Mouse (Mus musculus) limb, embryonic 14.5 days (tissue): ENCODE results near the gene Epp13. TPM values are rescaled to one million over a fixed set of nuclear protein-coding genes. Genes with fewer than 3 reads are reported as not detected.
A peak's percentile ranks its signal among the peaks of the same experiment; 100 is the strongest.
"Not testable (repeated sequence)": the region's sequence is repeated elsewhere in the genome, so short reads cannot be mapped to it uniquely, and the experiment has no call there.

ENCODE experiments used
- ATAC-seq: fragments of 200-750 bp; cut with Nextera tagmentation; 2 replicates; pipeline ENCODE4 v1.8.0; 2017; ENCODE audit warnings: low read depth, moderate number of reproducible peaks, moderate TSS enrichment; ENCODE audit not compliant: low FRiP score
- DNase-seq: peaks from one replicate; pipeline ENCODE4 v3.0.0-alpha.2; 2015; ENCODE audit warnings: low spot score
- H3K27ac ChIP-seq: fragments of 300-500 bp; sonication (generic); replicated peaks from 2 replicates; pipeline ENCODE4 v1.5.1; 2014; ENCODE audit warnings: low read depth, mild to moderate bottlenecking, low read length, moderate library complexity, mixed read lengths
- H3K27me3 ChIP-seq: fragments of 300-500 bp; sonication (generic); 2 replicates; pipeline ENCODE4 v1.6.1; 2014; ENCODE audit warnings: low read length, mixed read lengths; ENCODE audit not compliant: control insufficient read depth, insufficient read depth
- H3K36me3 ChIP-seq: fragments of 300-500 bp; sonication (generic); 2 replicates; pipeline ENCODE4 v1.6.1; 2014; ENCODE audit warnings: mild to moderate bottlenecking, low read length, moderate library complexity, mixed read lengths; ENCODE audit not compliant: control insufficient read depth, insufficient read depth
- H3K4me1 ChIP-seq: fragments of 300-500 bp; sonication (generic); 2 replicates; pipeline ENCODE4 v1.6.1; 2014; ENCODE audit warnings: antibody characterized with exemption, low read length, mixed read lengths; ENCODE audit not compliant: control insufficient read depth, insufficient read depth
- H3K4me2 ChIP-seq: fragments of 300-500 bp; sonication (generic); replicated peaks from 2 replicates; pipeline ENCODE4 v1.6.1; 2014; ENCODE audit warnings: low read depth, mild to moderate bottlenecking, low read length, moderate library complexity; ENCODE audit not compliant: severe bottlenecking
- H3K4me3 ChIP-seq: fragments of 300-500 bp; sonication (generic); replicated peaks from 2 replicates; pipeline ENCODE4 v1.5.1; 2014; ENCODE audit warnings: low read length
- H3K9ac ChIP-seq: fragments of 300-500 bp; sonication (generic); 2 replicates; pipeline ENCODE4 v1.6.1; 2014; ENCODE audit warnings: mild to moderate bottlenecking, low read depth, low read length, moderate library complexity; ENCODE audit not compliant: severe bottlenecking
- H3K9me3 ChIP-seq: fragments of 300-500 bp; sonication (generic); 2 replicates; pipeline ENCODE4 v1.6.1; 2016; ENCODE audit warnings: low read length; ENCODE audit not compliant: control insufficient read depth
- POLR2A ChIP-seq: fragments of 200-500 bp; IDR thresholded peaks from 2 replicates; pipeline ENCODE4 v1.8.0; 2012; ENCODE audit warnings: inconsistent platforms, mild to moderate bottlenecking, moderate library complexity, borderline replicate concordance; ENCODE audit not compliant: insufficient read depth, insufficient read length; ENCODE audit errors: extremely low read depth
- WGBS: fragments of 180-500 bp; shearing (Covaris S2); extraction: QIAGEN DNeasy Blood & Tissue Kit; methylation state at CpG from one replicate; pipeline ENCODE4 v1.1.7; 2014; 5-methylcytosine and 5-hydroxymethylcytosine counted together
- polyA plus RNA-seq, 2 experiments: library from polyadenylated mRNA; depleted of rRNA in 1 of 2; stranded (reverse) in 1 of 2; unstranded in 1 of 2; fragments of >200 nt; fragmentation: Nextera tagmentation in 1 of 2; extraction: Ambion mirVana in 1 of 2; gene quantifications; 2 replicates each; pipeline versions ENCODE4 v1.2.1 to v1.2.3; 2012 to 2014

Epp13 gene
- polyA plus RNA-seq, 2 experiments: not detected

DNA sequence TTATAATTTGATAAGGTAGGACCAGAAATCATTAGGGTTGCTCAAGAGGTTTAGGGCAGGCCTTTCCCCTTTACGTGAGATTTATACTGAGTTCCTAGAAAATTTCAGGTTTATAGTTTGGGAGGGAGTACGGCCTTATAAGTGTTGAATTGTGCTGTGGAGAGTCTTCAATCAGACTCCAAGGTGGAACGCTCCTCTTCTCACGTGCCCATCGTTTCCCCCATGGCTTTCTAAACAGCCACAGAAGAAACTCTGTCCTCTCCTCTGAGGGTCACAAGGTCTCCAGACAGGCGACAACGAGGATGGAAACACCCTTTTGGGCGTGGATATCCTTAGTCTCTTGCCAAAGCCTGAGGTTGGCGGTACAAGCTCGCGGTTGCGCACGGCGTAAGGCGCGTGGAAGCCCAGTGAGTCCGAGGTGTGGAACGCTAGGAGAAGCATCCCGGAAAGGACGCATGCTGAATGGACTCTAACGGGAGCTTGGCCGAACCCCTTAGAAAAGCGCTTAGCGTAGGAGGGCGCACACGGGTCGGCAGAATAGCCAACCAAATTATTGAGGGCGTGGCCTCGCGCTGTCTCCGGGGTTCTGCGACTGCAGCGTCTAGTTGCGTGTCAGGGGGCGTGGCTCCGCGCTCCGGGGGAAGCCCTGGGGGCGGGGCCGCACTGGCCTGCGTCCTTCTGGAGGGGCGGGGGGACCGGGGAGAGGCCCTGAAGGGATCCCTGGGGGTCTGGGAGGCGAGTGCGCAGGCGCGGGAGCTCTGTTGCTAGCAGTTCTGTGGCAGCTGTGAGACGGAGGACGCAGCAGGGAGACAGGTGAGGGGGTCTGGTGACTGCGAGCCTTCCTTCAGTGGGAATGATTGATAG lies 33.6 kb downstream of the Epp13 start, which contains the start of gene Zfp667:
Gene Zfp667 (plus strand): TSS at position 738 of the 864 bp plus-strand sequence.
- Histone ChIP-seq H3K9ac (peak within 1 kb of the TSS; percentile 60), H3K27me3 (no peaks in the 10 kb centered on the region), H3K4me1 (peaks cover 6% of the 10 kb centered on the region; the same call in 1 of the 2 replicates), H3K4me3 (peak within 1 kb of the TSS; percentile 51), H3K27ac (peak within 1 kb of the TSS; percentile 74), H3K9me3 (no peaks in the 10 kb centered on the region), H3K4me2 (peak within 1 kb of the TSS; percentile 72), H3K36me3 (no peaks in the 10 kb centered on the region; the same call in 1 of the 2 replicates)
- DNase-seq (peak; percentile 97), ATAC-seq (peak; percentile 89)
- 2% methylated on average over 45 of the region's 50 CpGs for WGBS
- peak; percentile 54; the same call in 1 of the 2 replicates for TF ChIP-seq POLR2A

DNA sequence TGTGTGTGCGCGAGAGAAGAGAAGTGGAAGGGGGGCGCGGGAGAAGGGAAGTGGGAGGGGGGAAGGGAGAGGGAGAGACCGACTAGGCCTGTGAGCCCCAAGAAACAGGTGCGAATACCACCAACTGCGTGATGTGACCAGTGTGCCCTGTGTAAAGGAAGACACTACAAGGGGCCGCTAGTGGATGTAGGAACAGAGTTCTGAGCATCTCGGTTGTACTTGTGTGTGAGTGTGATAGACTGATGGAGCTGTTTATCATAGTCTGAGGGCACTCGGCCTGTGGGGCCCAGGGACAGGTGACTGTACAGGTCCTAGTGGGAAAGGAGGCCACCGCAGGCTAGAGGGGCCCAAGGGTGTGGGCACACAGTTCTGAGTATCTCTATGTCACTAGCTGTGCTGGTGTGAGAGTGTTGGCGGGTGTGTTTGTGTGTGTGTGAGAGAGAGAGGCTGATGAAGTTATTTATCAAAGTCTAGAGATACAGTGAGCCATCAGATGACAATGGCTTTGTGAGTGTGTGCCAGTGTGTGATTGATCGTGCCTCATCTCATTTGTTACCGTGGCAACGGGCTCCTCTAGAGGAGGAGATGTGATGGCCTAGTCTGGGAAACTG lies 34.5 kb downstream of the Epp13 start:
- Histone ChIP-seq H3K4me1 (peaks cover 6% of the 10 kb centered on the region; the same call in 1 of the 2 replicates), H3K27ac (no peak overlapping the region), H3K27me3 (no peaks in the 10 kb centered on the region), H3K4me2 (peak overlapping the region; percentile 72), H3K4me3 (peak overlapping the region; percentile 51), H3K9ac (peak overlapping the region; percentile 60), H3K9me3 (no peaks in the 10 kb centered on the region), H3K36me3 (no peaks in the 10 kb centered on the region; the same call in 1 of the 2 replicates)
- no peak; the same call in 1 of the 2 replicates for ATAC-seq
- TF ChIP-seq POLR2A: no peak
- WGBS: 28% methylated on average over 15 of the region's 15 CpGs
- DNase-seq: peak; percentile 15

DNA sequence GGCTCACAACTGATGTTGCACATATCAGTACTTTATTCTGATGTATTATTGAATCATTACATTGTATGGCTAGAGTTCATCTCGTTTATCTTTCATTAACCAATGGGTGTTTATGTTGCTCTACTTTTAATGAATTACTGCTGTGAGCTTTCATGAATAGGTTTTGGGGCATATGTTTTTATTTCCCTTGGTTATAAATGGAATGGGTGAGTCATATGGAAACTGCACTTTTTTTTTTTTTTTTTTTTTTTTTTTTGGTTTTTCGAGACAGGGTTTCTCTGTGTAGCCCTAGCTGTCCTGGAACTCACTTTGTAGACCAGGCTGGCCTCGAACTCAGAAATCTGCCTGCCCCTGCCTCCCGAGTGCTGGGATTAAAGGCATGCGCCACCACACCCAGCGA lies 38.6 kb downstream of the Epp13 start:
- H3K27me3 ChIP-seq, DNase-seq, ATAC-seq, H3K27ac ChIP-seq, H3K4me3 ChIP-seq, H3K4me2 ChIP-seq, H3K9ac ChIP-seq, H3K9me3 ChIP-seq, H3K4me1 ChIP-seq: not testable (repeated sequence)
- H3K36me3 ChIP-seq: peaks cover 28% of the 10 kb centered on the region
- 85% methylated on average over 4 of the region's 6 CpGs for WGBS

DNA sequence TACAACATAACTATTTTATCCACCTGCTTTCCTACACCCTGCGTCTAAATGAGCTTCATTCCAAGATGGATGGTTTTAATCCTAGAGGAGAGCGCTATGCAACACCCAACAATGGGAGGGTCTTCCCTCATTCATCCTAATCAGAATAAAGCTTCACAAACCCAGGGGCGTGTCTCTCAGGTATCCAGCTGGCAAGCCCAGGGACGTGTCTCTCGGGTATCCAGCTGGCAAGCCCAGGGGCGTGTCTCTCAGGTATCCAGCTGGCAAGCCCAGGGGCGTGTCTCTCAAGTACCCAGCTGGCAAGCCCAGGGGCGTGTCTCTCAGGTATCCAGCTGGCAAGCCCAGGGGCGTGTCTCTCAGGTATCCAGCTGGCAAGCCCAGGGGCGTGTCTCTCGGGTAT lies 48.3 kb downstream of the Epp13 start:
- H3K36me3 ChIP-seq: peaks cover 39% of the 10 kb centered on the region
- DNase-seq, ATAC-seq, H3K27ac ChIP-seq, H3K4me1 ChIP-seq, H3K4me2 ChIP-seq, H3K27me3 ChIP-seq, H3K9me3 ChIP-seq, H3K4me3 ChIP-seq, H3K9ac ChIP-seq: not testable (repeated sequence)
- 76% methylated on average over 11 of the region's 11 CpGs for WGBS

DNA sequence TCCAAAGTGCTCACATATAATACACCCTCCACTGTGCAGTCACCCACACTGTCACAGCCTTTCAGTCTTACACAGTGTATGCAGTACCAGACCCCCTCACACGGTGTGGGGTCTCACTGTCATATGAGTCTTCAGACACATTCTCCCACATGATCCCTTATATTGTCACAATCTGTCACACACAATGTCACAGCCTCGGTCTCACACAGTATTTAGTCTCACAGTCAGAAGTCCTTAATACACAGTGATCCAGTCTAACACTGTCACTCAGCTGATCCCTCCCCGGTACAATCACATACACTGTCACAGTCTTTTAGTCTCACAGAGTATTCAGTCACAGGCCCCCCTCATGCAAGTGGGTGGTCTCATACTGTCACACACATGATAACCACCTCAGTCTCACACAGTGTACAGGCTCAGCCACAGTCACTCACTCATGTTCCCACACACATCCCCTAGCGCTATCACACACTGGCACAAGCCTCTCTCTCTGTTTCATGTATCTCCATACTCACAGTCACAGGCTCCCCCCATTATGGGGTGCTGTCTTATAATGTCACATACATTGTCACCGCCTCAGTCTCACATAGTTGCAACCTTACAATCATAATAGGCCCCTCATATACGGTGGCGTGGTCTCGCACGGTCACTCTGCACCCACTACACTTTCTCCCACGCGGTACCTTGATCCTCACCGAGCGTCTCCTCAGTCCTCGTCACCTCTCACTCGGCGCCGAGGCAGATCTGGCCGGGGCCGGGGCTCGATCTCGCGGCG lies 78.1 kb downstream of the Epp13 start:
- Histone ChIP-seq H3K9ac (peak overlapping the region; percentile 88), H3K27ac (peak overlapping the region; percentile 83), H3K36me3 (peaks cover 10% of the 10 kb centered on the region), H3K4me2 (peak overlapping the region; percentile 78), H3K4me1 (peaks cover 8% of the 10 kb centered on the region), H3K27me3 (no peaks in the 10 kb centered on the region), H3K4me3 (peak overlapping the region; percentile 65), H3K9me3 (no peaks in the 10 kb centered on the region)
- DNase-seq (no peak), ATAC-seq (peak; percentile 56)
- TF ChIP-seq POLR2A: no peak
- WGBS: 17% methylated on average over 23 of the region's 23 CpGs
